Mouse (Mus musculus): ENCODE data around the gene Cdh11. TPM values are rescaled to one million over a fixed set of nuclear protein-coding genes. Genes with fewer than 3 reads are reported as not detected.
A peak's percentile ranks its signal among the peaks of the same experiment; 100 is the strongest.

Gene Cdh11
- polyA plus RNA-seq, 1 experiment from 2014 or later: 43.3 TPM

GRCm38 (mm10) chr8:102780899-102781298 is 4.5 kb downstream of the Cdh11 start:
- H3K9ac ChIP-seq (replicated peaks; ENCODE audit: low read length): peak overlapping the region; percentile 38
- under 1% methylated on average over 12 of the region's 12 CpGs for WGBS
- peak overlapping the region; percentile 31 for H3K4me3 ChIP-seq (replicated peaks; ENCODE audit: low read depth, low read length)
- peak overlapping the region; percentile 77 for H3K4me2 ChIP-seq (ENCODE audit: low read length)
- H3K27me3 ChIP-seq (ENCODE audit: control insufficient read depth, insufficient read depth, low read length): peaks cover 2% of the 10 kb centered on the region; the same call in 1 of the 2 replicates
- ATAC-seq (ENCODE audit: low FRiP score, low TSS enrichment): 0 out of 2 replicates have a peak, but pooled peaks have one; percentile 15
- H3K9me3 ChIP-seq (ENCODE audit: control insufficient read depth, low read length): no peaks in the 10 kb centered on the region
- no peaks in the 10 kb centered on the region for H3K36me3 ChIP-seq (ENCODE audit: control insufficient read depth, insufficient read depth, low read length)
- H3K4me1 ChIP-seq (ENCODE audit: control insufficient read depth, insufficient read depth, low read length): peaks cover 11% of the 10 kb centered on the region; the same call in 1 of the 2 replicates
- peak; percentile 95 for DNase-seq
- H3K27ac ChIP-seq (replicated peaks; ENCODE audit: low read depth, low read length): peak overlapping the region; percentile 50; the same call in 1 of the 2 replicates

DNA sequence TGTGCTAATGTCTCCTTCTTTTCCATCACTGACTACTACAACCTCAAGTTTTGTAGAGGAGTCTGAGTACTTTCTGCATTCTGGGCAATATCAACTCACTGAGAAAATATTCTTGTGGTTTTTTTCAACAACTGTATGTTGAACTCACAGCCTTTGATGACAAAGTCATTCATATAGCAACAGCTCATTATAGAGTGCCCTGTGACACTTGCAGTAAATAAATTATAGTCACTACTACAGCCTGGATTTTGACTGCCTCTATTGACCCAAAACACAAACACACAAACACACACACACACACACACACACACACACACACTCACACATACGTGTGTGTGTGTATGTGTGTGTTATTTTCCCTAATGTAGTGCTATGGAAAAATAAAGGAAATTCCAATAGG is 10.8 kb downstream of the Cdh11 start:
- no peaks in the 10 kb centered on the region for H3K36me3 ChIP-seq (ENCODE audit: control insufficient read depth, insufficient read depth, low read length)
- no peaks in the 10 kb centered on the region for H3K4me1 ChIP-seq (ENCODE audit: control insufficient read depth, insufficient read depth, low read length)
- 91% methylated on average over 1 of the region's 1 CpGs for WGBS
- no peak overlapping the region for H3K9ac ChIP-seq (replicated peaks; ENCODE audit: low read length)
- H3K4me3 ChIP-seq (replicated peaks; ENCODE audit: low read depth, low read length): no peak overlapping the region
- no peak for DNase-seq
- no peak overlapping the region for H3K27ac ChIP-seq (replicated peaks; ENCODE audit: low read depth, low read length)
- no peak overlapping the region for H3K4me2 ChIP-seq (ENCODE audit: low read length)
- no peaks in the 10 kb centered on the region; the same call in 1 of the 2 replicates for H3K27me3 ChIP-seq (ENCODE audit: control insufficient read depth, insufficient read depth, low read length)
- ATAC-seq (ENCODE audit: low FRiP score, low TSS enrichment): no peak
- H3K9me3 ChIP-seq (ENCODE audit: control insufficient read depth, low read length): no peaks in the 10 kb centered on the region

GRCm38 (mm10) chr8:102771456-102771855 is 14.0 kb downstream of the Cdh11 start:
- WGBS: 94% methylated on average over 2 of the region's 2 CpGs
- ATAC-seq (ENCODE audit: low FRiP score, low TSS enrichment) (no peak), DNase-seq (no peak)
- H3K36me3 ChIP-seq (ENCODE audit: control insufficient read depth, insufficient read depth, low read length): no peaks in the 10 kb centered on the region
- H3K4me1 ChIP-seq (ENCODE audit: control insufficient read depth, insufficient read depth, low read length): peaks cover 6% of the 10 kb centered on the region; the same call in 1 of the 2 replicates
- H3K27ac ChIP-seq (replicated peaks; ENCODE audit: low read depth, low read length): no peak overlapping the region
- no peak overlapping the region for H3K4me2 ChIP-seq (ENCODE audit: low read length)
- H3K4me3 ChIP-seq (replicated peaks; ENCODE audit: low read depth, low read length): no peak overlapping the region
- no peak overlapping the region for H3K9ac ChIP-seq (replicated peaks; ENCODE audit: low read length)
- no peaks in the 10 kb centered on the region for H3K27me3 ChIP-seq (ENCODE audit: control insufficient read depth, insufficient read depth, low read length)
- no peaks in the 10 kb centered on the region for H3K9me3 ChIP-seq (ENCODE audit: control insufficient read depth, low read length)

GRCm38 (mm10) chr8:102753839-102754238 is 31.6 kb downstream of the Cdh11 start:
- Histone ChIP-seq H3K4me2 (ENCODE audit: low read length) (no peak overlapping the region), H3K9ac (replicated peaks; ENCODE audit: low read length) (no peak overlapping the region), H3K4me3 (replicated peaks; ENCODE audit: low read depth, low read length) (no peak overlapping the region), H3K27ac (replicated peaks; ENCODE audit: low read depth, low read length) (no peak overlapping the region), H3K9me3 (ENCODE audit: control insufficient read depth, low read length) (no peaks in the 10 kb centered on the region), H3K36me3 (ENCODE audit: control insufficient read depth, insufficient read depth, low read length) (0 out of 2 replicates have a peak, but pooled peaks cover 4% of the 10 kb centered on the region), H3K4me1 (ENCODE audit: control insufficient read depth, insufficient read depth, low read length) (no peaks in the 10 kb centered on the region), H3K27me3 (ENCODE audit: control insufficient read depth, insufficient read depth, low read length) (no peaks in the 10 kb centered on the region)
- 90% methylated on average over 5 of the region's 5 CpGs for WGBS
- DNase-seq (no peak), ATAC-seq (ENCODE audit: low FRiP score, low TSS enrichment) (no peak)

DNA sequence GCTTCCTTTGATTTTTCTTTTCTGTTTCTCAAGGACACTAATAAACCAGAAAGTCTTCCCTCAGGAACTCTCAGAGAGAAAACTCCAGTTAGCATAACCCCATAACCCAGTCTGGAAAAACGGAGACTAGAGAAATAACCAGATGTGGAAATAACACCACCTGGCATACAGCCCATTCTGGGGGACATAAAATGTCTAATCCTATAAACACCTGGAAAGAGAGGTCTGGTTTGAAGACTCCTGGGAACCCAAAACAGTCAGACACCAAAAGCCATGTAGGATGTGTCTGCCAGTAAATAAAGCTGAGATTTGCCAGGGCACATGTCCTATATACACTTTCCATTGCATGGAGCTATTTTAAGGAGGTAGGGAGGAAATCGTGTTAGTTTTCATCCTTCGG is 42.5 kb downstream of the Cdh11 start:
- Histone ChIP-seq H3K4me2 (ENCODE audit: low read length) (no peak overlapping the region), H3K9ac (replicated peaks; ENCODE audit: low read length) (no peak overlapping the region), H3K9me3 (ENCODE audit: control insufficient read depth, low read length) (no peaks in the 10 kb centered on the region), H3K4me1 (ENCODE audit: control insufficient read depth, insufficient read depth, low read length) (peaks cover 4% of the 10 kb centered on the region; the same call in 1 of the 2 replicates), H3K36me3 (ENCODE audit: control insufficient read depth, insufficient read depth, low read length) (no peaks in the 10 kb centered on the region), H3K27ac (replicated peaks; ENCODE audit: low read depth, low read length) (no peak overlapping the region), H3K27me3 (ENCODE audit: control insufficient read depth, insufficient read depth, low read length) (no peaks in the 10 kb centered on the region), H3K4me3 (replicated peaks; ENCODE audit: low read depth, low read length) (no peak overlapping the region)
- 94% methylated on average over 3 of the region's 3 CpGs for WGBS
- ATAC-seq (ENCODE audit: low FRiP score, low TSS enrichment): no peak
- no peak for DNase-seq

DNA sequence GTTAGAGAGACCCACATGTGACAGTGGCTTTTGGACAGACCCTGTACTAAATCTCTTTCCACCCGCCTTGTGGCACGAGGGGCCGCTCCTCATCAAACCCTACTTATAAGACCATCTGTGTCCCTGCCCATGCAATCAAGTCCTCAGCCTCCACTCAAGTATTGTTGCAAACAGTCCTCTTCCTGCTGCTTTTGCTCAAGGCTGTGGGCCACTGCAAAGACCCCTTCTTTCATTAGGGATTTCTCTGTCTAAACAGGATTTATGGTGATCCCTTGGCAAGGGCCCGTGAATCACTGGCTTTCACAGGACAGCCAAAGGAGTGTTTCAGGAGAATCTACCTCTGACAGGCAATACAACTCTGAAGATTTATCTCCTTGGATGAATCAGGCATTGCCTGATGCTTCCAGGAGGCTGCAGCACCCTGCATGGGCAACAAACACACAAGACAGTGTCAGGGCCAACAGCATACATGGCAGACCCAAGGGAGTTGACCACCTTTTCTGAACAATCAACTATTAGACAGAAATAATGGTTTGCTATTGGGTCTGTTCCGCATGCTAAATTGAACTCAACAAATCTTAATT is 43.3 kb downstream of the Cdh11 start:
- H3K9me3 ChIP-seq (ENCODE audit: control insufficient read depth, low read length): no peaks in the 10 kb centered on the region
- H3K9ac ChIP-seq (replicated peaks; ENCODE audit: low read length): no peak overlapping the region
- H3K27me3 ChIP-seq (ENCODE audit: control insufficient read depth, insufficient read depth, low read length): no peaks in the 10 kb centered on the region
- H3K4me3 ChIP-seq (replicated peaks; ENCODE audit: low read depth, low read length): no peak overlapping the region
- no peak overlapping the region for H3K27ac ChIP-seq (replicated peaks; ENCODE audit: low read depth, low read length)
- no peak overlapping the region for H3K4me2 ChIP-seq (ENCODE audit: low read length)
- H3K36me3 ChIP-seq (ENCODE audit: control insufficient read depth, insufficient read depth, low read length): no peaks in the 10 kb centered on the region
- no peak for DNase-seq
- peaks cover 4% of the 10 kb centered on the region; the same call in 1 of the 2 replicates for H3K4me1 ChIP-seq (ENCODE audit: control insufficient read depth, insufficient read depth, low read length)
- ATAC-seq (ENCODE audit: low FRiP score, low TSS enrichment): no peak
- WGBS: 81% methylated on average over 5 of the region's 5 CpGs

- no peaks in the 10 kb centered on the region for H3K9me3 ChIP-seq (ENCODE audit: control insufficient read depth, low read length)
- H3K27me3 ChIP-seq (ENCODE audit: control insufficient read depth, insufficient read depth, low read length): no peaks in the 10 kb centered on the region
- no peak overlapping the region for H3K4me2 ChIP-seq (ENCODE audit: low read length)
- WGBS: 88% methylated on average over 4 of the region's 4 CpGs
- peaks cover 4% of the 10 kb centered on the region; the same call in 1 of the 2 replicates for H3K4me1 ChIP-seq (ENCODE audit: control insufficient read depth, insufficient read depth, low read length)
- H3K4me3 ChIP-seq (replicated peaks; ENCODE audit: low read depth, low read length): no peak overlapping the region
- no peaks in the 10 kb centered on the region for H3K36me3 ChIP-seq (ENCODE audit: control insufficient read depth, insufficient read depth, low read length)
- H3K9ac ChIP-seq (replicated peaks; ENCODE audit: low read length): no peak overlapping the region
- ATAC-seq (ENCODE audit: low FRiP score, low TSS enrichment) (no peak), DNase-seq (no peak)
- H3K27ac ChIP-seq (replicated peaks; ENCODE audit: low read depth, low read length): no peak overlapping the region
Observed at GRCm38 (mm10) chr8:102740963-102741362, 44.5 kb downstream of the Cdh11 start.

DNA sequence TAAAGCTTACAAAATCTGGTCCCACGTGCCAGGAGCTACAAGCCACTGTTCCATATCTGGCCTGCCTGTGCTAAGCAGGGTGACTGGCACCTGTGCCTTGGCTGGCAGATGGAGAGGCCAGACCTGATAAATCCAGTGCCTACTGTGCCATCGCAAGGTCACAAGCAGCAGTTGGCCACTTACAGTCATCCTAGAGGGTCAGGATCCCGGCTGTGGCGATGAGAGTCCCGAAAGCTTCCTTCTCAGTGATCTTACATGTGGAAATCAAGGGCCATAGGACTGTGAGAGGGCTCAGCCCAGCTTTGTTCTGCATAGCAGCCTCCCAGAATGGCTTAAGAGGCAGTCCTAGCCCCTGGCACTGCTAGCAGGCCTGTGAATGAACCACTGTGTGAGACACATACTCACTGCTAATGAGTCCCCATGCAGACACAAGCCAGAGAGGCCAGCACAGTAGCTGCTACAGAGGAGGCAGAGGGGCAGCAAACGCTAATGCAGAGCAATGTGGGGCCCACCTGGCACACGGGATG is 46.4 kb downstream of the Cdh11 start:
- Histone ChIP-seq H3K4me2 (ENCODE audit: low read length) (no peak overlapping the region), H3K9me3 (ENCODE audit: control insufficient read depth, low read length) (no peaks in the 10 kb centered on the region), H3K9ac (replicated peaks; ENCODE audit: low read length) (no peak overlapping the region), H3K4me1 (ENCODE audit: control insufficient read depth, insufficient read depth, low read length) (peaks cover 4% of the 10 kb centered on the region; the same call in 1 of the 2 replicates), H3K4me3 (replicated peaks; ENCODE audit: low read depth, low read length) (no peak overlapping the region), H3K27me3 (ENCODE audit: control insufficient read depth, insufficient read depth, low read length) (no peaks in the 10 kb centered on the region; the same call in 1 of the 2 replicates), H3K27ac (replicated peaks; ENCODE audit: low read depth, low read length) (peak overlapping the region; percentile 38; the same call in 1 of the 2 replicates), H3K36me3 (ENCODE audit: control insufficient read depth, insufficient read depth, low read length) (no peaks in the 10 kb centered on the region)
- 67% methylated on average over 7 of the region's 7 CpGs for WGBS
- DNase-seq (peak; percentile 57), ATAC-seq (ENCODE audit: low FRiP score, low TSS enrichment) (peak; percentile 40; the same call in 1 of the 2 replicates)

DNA sequence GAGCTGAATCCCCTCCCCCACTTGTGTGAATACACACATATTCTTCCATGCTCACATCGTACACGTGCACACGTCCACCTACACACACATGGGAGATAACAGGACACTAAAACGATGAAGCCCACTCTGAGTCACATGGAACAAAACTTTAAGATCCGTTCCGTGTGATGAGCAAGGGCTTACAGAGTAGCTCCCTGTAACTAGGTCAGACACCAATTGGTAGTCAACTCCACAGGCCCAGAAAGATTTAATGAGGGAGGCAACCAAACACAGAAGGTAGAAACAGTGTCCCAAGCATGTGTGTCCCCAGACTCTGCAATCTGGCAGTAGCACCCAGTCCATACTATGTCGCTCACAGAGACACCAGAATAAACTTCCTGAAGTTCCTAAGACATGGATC is 47.0 kb downstream of the Cdh11 start:
- Histone ChIP-seq H3K4me2 (ENCODE audit: low read length) (no peak overlapping the region), H3K4me1 (ENCODE audit: control insufficient read depth, insufficient read depth, low read length) (peaks cover 4% of the 10 kb centered on the region; the same call in 1 of the 2 replicates), H3K9ac (replicated peaks; ENCODE audit: low read length) (no peak overlapping the region), H3K36me3 (ENCODE audit: control insufficient read depth, insufficient read depth, low read length) (no peaks in the 10 kb centered on the region), H3K4me3 (replicated peaks; ENCODE audit: low read depth, low read length) (no peak overlapping the region), H3K27ac (replicated peaks; ENCODE audit: low read depth, low read length) (no peak overlapping the region; the same call in 1 of the 2 replicates), H3K27me3 (ENCODE audit: control insufficient read depth, insufficient read depth, low read length) (no peaks in the 10 kb centered on the region; the same call in 1 of the 2 replicates), H3K9me3 (ENCODE audit: control insufficient read depth, low read length) (no peaks in the 10 kb centered on the region)
- WGBS: 87% methylated on average over 7 of the region's 7 CpGs
- ATAC-seq (ENCODE audit: low FRiP score, low TSS enrichment) (no peak), DNase-seq (no peak)

All from midbrain, embryonic 14.5 days (tissue).